Mouse (Mus musculus): Measurements from ENCODE around the gene Thrap3.

The Thrap3 gene

GRCm38 (mm10) chr4:126145396-126145795 lies 57.2 kb downstream of the Thrap3 start:
- DNase-seq (ENCODE audit: low spot score): no peak

GRCm38 (mm10) chr4:126141021-126141420 lies 61.5 kb downstream of the Thrap3 start:
- no peak for DNase-seq (ENCODE audit: low spot score)

- no peak for DNase-seq (ENCODE audit: low spot score)
These were observed 64.8 kb downstream of the Thrap3 start for GRCm38 (mm10) chr4:126137773-126138172.

GRCm38 (mm10) chr4:126134639-126135038 lies 67.9 kb downstream of the Thrap3 start:
- DNase-seq (ENCODE audit: low spot score): no peak

- no peak for DNase-seq (ENCODE audit: low spot score)
These were observed 68.3 kb downstream of the Thrap3 start for GRCm38 (mm10) chr4:126134236-126134635.

GRCm38 (mm10) chr4:126132636-126133264 lies 69.8 kb downstream of the Thrap3 start:
- no peak for DNase-seq (ENCODE audit: low spot score)

GRCm38 (mm10) chr4:126131290-126132121 lies 71.1 kb downstream of the Thrap3 start:
- DNase-seq (ENCODE audit: low spot score): no peak

GRCm38 (mm10) chr4:126130502-126130901 lies 72.1 kb downstream of the Thrap3 start:
- DNase-seq (ENCODE audit: low spot score): no peak

GRCm38 (mm10) chr4:126123309-126124040 lies 79.1 kb downstream of the Thrap3 start:
- DNase-seq (ENCODE audit: low spot score): peak; percentile 33

- DNase-seq (ENCODE audit: low spot score): no peak
These were observed 82.1 kb downstream of the Thrap3 start for GRCm38 (mm10) chr4:126120506-126120905.

- DNase-seq (ENCODE audit: low spot score): no peak
These were observed 82.5 kb downstream of the Thrap3 start for GRCm38 (mm10) chr4:126120052-126120451.

GRCm38 (mm10) chr4:126119051-126119450 lies 83.5 kb downstream of the Thrap3 start:
- no peak for DNase-seq (ENCODE audit: low spot score)

- DNase-seq (ENCODE audit: low spot score): no peak
These were observed 83.9 kb downstream of the Thrap3 start for GRCm38 (mm10) chr4:126118651-126119050.

GRCm38 (mm10) chr4:126117116-126117515 lies 85.4 kb downstream of the Thrap3 start:
- DNase-seq (ENCODE audit: low spot score): no peak

- DNase-seq (ENCODE audit: low spot score): no peak
These were observed 86.6 kb downstream of the Thrap3 start for GRCm38 (mm10) chr4:126115871-126116521.

GRCm38 (mm10) chr4:126115411-126115810 lies 87.1 kb downstream of the Thrap3 start:
- DNase-seq (ENCODE audit: low spot score): no peak
